Mouse (Mus musculus) midbrain, postnatal 0 days (tissue): ENCODE data around the gene Ncor1. TPM values are rescaled to one million over a fixed set of nuclear protein-coding genes. Genes with fewer than 3 reads are reported as not detected.
"Not testable (repeated sequence)": the region's sequence is repeated elsewhere in the genome, so short reads cannot be mapped to it uniquely, and the experiment has no call there.

ENCODE experiments used
- ATAC-seq: fragments of 200-750 bp; cut with Nextera tagmentation; 2 replicates; pipeline ENCODE4 v1.8.0; 2017; ENCODE audit warnings: moderate number of reproducible peaks, mild to moderate bottlenecking, moderate TSS enrichment, moderate library complexity; ENCODE audit not compliant: low FRiP score
- DNase-seq: peaks from one replicate; pipeline ENCODE4 v3.0.0-alpha.2; 2015; ENCODE audit warnings: low spot score
- H3K27ac ChIP-seq: fragments of 300-500 bp; sonication (generic); 2 replicates; pipeline ENCODE4 v1.5.1; 2014; ENCODE audit warnings: low read depth, mild to moderate bottlenecking, low read length, mixed read lengths
- H3K27me3 ChIP-seq: fragments of 300-500 bp; sonication (generic); 2 replicates; pipeline ENCODE4 v1.6.1; 2014; ENCODE audit warnings: low read length, control low read depth, mixed read lengths; ENCODE audit not compliant: insufficient read depth
- H3K36me3 ChIP-seq: fragments of 300-500 bp; sonication (generic); 2 replicates; pipeline ENCODE4 v1.6.1; 2014; ENCODE audit warnings: low read length, control low read depth, mixed read lengths; ENCODE audit not compliant: insufficient read depth
- H3K4me1 ChIP-seq: fragments of 300-500 bp; sonication (generic); 2 replicates; pipeline ENCODE4 v1.6.1; 2014; ENCODE audit warnings: mild to moderate bottlenecking, control low read depth, antibody characterized with exemption, low read length, mixed read lengths; ENCODE audit not compliant: insufficient read depth
- H3K4me2 ChIP-seq: fragments of 300-500 bp; sonication (generic); 2 replicates; pipeline ENCODE4 v1.6.1; 2014; ENCODE audit warnings: low read depth, mild to moderate bottlenecking, low read length, mixed read lengths; ENCODE audit not compliant: poor library complexity, severe bottlenecking
- H3K4me3 ChIP-seq: fragments of 300-500 bp; sonication (generic); 2 replicates; pipeline ENCODE4 v1.5.1; 2014; ENCODE audit warnings: low read depth, mild to moderate bottlenecking, low read length, moderate library complexity
- H3K9ac ChIP-seq: fragments of 300-500 bp; sonication (generic); replicated peaks from 2 replicates; pipeline ENCODE4 v1.6.1; 2014; ENCODE audit warnings: mild to moderate bottlenecking, low read length, moderate library complexity, mixed read lengths; ENCODE audit not compliant: poor library complexity, severe bottlenecking
- H3K9me3 ChIP-seq: fragments of 300-500 bp; sonication (generic); 2 replicates; pipeline ENCODE4 v1.6.1; 2016; ENCODE audit warnings: low read length, control low read depth
- CTCF ChIP-seq: IDR thresholded peaks from 2 replicates; pipeline ENCODE4 v1.5.1; 2016; ENCODE audit warnings: antibody characterized with exemption, mild to moderate bottlenecking
- WGBS: fragments of 180-500 bp; shearing (Covaris S2); extraction: QIAGEN DNeasy Blood & Tissue Kit; methylation state at CpG from one replicate; pipeline ENCODE4 v1.1.7; 2014; 5-methylcytosine and 5-hydroxymethylcytosine counted together
- polyA plus RNA-seq: library from polyadenylated mRNA; unstranded; fragments of >200 nt; fragmentation: Nextera tagmentation; extraction: Ambion mirVana; gene quantifications from 2 replicates; pipeline ENCODE4 v1.2.1, GENCODE M21; 2015
- total RNA-seq: library from RNA; depleted of rRNA; stranded (reverse); fragments of >200 nt; gene quantifications from 2 replicates; pipeline ENCODE4 v1.2.3, GENCODE M21; 2014

Ncor1 gene
- total and polyA plus RNA-seq, 2 experiments from 2014 or later, result 128 to 152 TPM

GRCm38 (mm10) chr11:62409611-62410010 lies 48.7 kb downstream of the Ncor1 start:
- ATAC-seq (no peak), DNase-seq (no peak)
- Histone ChIP-seq H3K27me3 (no peaks in the 10 kb centered on the region), H3K9ac (no peak overlapping the region), H3K27ac (no peak overlapping the region), H3K4me3 (no peak overlapping the region), H3K9me3 (no peaks in the 10 kb centered on the region), H3K4me1 (no peaks in the 10 kb centered on the region), H3K4me2 (no peak overlapping the region), H3K36me3 (peaks cover 4% of the 10 kb centered on the region; the same call in 1 of the 2 replicates)
- TF ChIP-seq CTCF, result no peak
- WGBS, result 96% methylated on average over 1 of the region's 1 CpGs

GRCm38 (mm10) chr11:62408848-62409247 lies 49.5 kb downstream of the Ncor1 start:
- Histone ChIP-seq H3K4me3 (no peak overlapping the region), H3K4me1 (no peaks in the 10 kb centered on the region), H3K27ac (no peak overlapping the region), H3K9ac (no peak overlapping the region), H3K27me3 (no peaks in the 10 kb centered on the region), H3K4me2 (no peak overlapping the region), H3K9me3 (no peaks in the 10 kb centered on the region), H3K36me3 (peaks cover 4% of the 10 kb centered on the region; the same call in 1 of the 2 replicates)
- 94% methylated on average over 2 of the region's 2 CpGs for WGBS
- ATAC-seq (no peak), DNase-seq (no peak)
- no peak for TF ChIP-seq CTCF

GRCm38 (mm10) chr11:62396405-62396804 lies 61.9 kb downstream of the Ncor1 start:
- DNase-seq, result peak; percentile 69
- WGBS, result 89% methylated on average over 2 of the region's 2 CpGs
- H3K4me1 ChIP-seq, result no peaks in the 10 kb centered on the region
- H3K4me2 ChIP-seq, result no peak overlapping the region
- TF ChIP-seq CTCF, result peak; percentile 77
- H3K36me3 ChIP-seq, result peaks cover 11% of the 10 kb centered on the region
- H3K9me3 ChIP-seq, result no peaks in the 10 kb centered on the region
- H3K27ac ChIP-seq, result no peak overlapping the region
- ATAC-seq, result no peak
- no peaks in the 10 kb centered on the region for H3K27me3 ChIP-seq
- no peak overlapping the region for H3K4me3 ChIP-seq
- H3K9ac ChIP-seq, result no peak overlapping the region

- no peaks in the 10 kb centered on the region for H3K4me1 ChIP-seq
- no peak overlapping the region for H3K4me2 ChIP-seq
- DNase-seq (no peak), ATAC-seq (no peak)
- H3K9me3 ChIP-seq, result no peaks in the 10 kb centered on the region
- WGBS, result 92% methylated on average over 3 of the region's 3 CpGs
- TF ChIP-seq CTCF, result no peak
- no peaks in the 10 kb centered on the region for H3K27me3 ChIP-seq
- no peak overlapping the region for H3K4me3 ChIP-seq
- peaks cover 14% of the 10 kb centered on the region for H3K36me3 ChIP-seq
- H3K9ac ChIP-seq, result no peak overlapping the region
- no peak overlapping the region for H3K27ac ChIP-seq
Observed at GRCm38 (mm10) chr11:62388331-62388679, 70.0 kb downstream of the Ncor1 start.

GRCm38 (mm10) chr11:62387608-62388330 lies 70.6 kb downstream of the Ncor1 start:
- no peak for TF ChIP-seq CTCF
- no peaks in the 10 kb centered on the region for H3K27me3 ChIP-seq
- H3K9ac ChIP-seq, result no peak overlapping the region
- H3K4me2 ChIP-seq, result no peak overlapping the region
- no peak overlapping the region for H3K27ac ChIP-seq
- ATAC-seq, result no peak
- H3K9me3 ChIP-seq, result no peaks in the 10 kb centered on the region
- H3K4me3 ChIP-seq, result no peak overlapping the region
- DNase-seq, result no peak
- WGBS, result 91% methylated on average over 10 of the region's 10 CpGs
- peaks cover 14% of the 10 kb centered on the region for H3K36me3 ChIP-seq
- no peaks in the 10 kb centered on the region for H3K4me1 ChIP-seq

- not testable (repeated sequence) for H3K4me1 ChIP-seq, H3K4me3 ChIP-seq, H3K9me3 ChIP-seq, H3K27me3 ChIP-seq, H3K9ac ChIP-seq, H3K27ac ChIP-seq, DNase-seq, H3K4me2 ChIP-seq, ATAC-seq
- H3K36me3 ChIP-seq, result peaks cover 28% of the 10 kb centered on the region
- 87% methylated on average over 6 of the region's 6 CpGs for WGBS
- TF ChIP-seq CTCF, result peak; percentile 35
Observed at GRCm38 (mm10) chr11:62377202-62377851, 81.0 kb downstream of the Ncor1 start.
